Mouse (Mus musculus) cerebellum, adult 2 months (tissue): ENCODE measurements around the gene Vmn2r86. TPM values are rescaled to one million over a fixed set of nuclear protein-coding genes. Genes with fewer than 3 reads are reported as not detected.
"Not testable (repeated sequence)": the region's sequence is repeated elsewhere in the genome, so short reads cannot be mapped to it uniquely, and the experiment has no call there.

ENCODE experiments used
- DNase-seq, 2 experiments: peaks; one replicate each; pipeline ENCODE4 v3.0.0; 2021
- H3K27ac ChIP-seq: fragments of 200-500 bp; 2 replicates; pipeline ENCODE4 v1.5.1; 2012; ENCODE audit warnings: low read length, control low read depth, inconsistent platforms; ENCODE audit not compliant: insufficient read depth
- H3K27me3 ChIP-seq: fragments of 200-500 bp; 2 replicates; pipeline ENCODE4 v1.6.1; 2012; ENCODE audit warnings: inconsistent platforms, mild to moderate bottlenecking, low read length, moderate library complexity; ENCODE audit not compliant: control insufficient read depth, insufficient read depth
- H3K4me1 ChIP-seq: fragments of 200-500 bp; 2 replicates; pipeline ENCODE4 v1.6.1; 2011; ENCODE audit warnings: low read length; ENCODE audit not compliant: control insufficient read depth, insufficient read depth
- H3K4me3 ChIP-seq: fragments of 200-500 bp; replicated peaks from 2 replicates; pipeline ENCODE3; 2011; ENCODE audit warnings: mild to moderate bottlenecking, low read depth, low read length, control low read depth; ENCODE audit not compliant: insufficient read depth
- CTCF ChIP-seq: fragments of 200-500 bp; IDR thresholded peaks from 2 replicates; pipeline ENCODE4 v1.5.1; 2011; ENCODE audit warnings: low read depth, mild to moderate bottlenecking, control low read depth, low read length, moderate library complexity, borderline replicate concordance; ENCODE audit not compliant: insufficient read depth
- POLR2A ChIP-seq: fragments of 200-500 bp; IDR thresholded peaks from 2 replicates; pipeline ENCODE4 v1.6.1; 2011; ENCODE audit warnings: low read length, control low read depth, borderline replicate concordance; ENCODE audit not compliant: insufficient read depth
- WGBS: fragments of 180-500 bp; shearing (Covaris S2); methylation state at CpG from one replicate; pipeline ENCODE4 v1.1.7; 2018; 5-methylcytosine and 5-hydroxymethylcytosine counted together
- polyA plus RNA-seq: library from polyadenylated mRNA; depleted of rRNA; stranded (reverse); fragments of >200 nt; gene quantifications from 2 replicates; pipeline ENCODE4 v1.2.3, GENCODE M21; 2012; rRNA removed

The Vmn2r86 gene
- 0.11 and 0.13 TPM in 2 replicates for polyA plus RNA-seq

GRCm38 (mm10) chr10:130455950-130456349 lies at the start of gene Vmn2r86:
Gene Vmn2r86, minus strand, starts transcription at chr10:130456050.
- DNase-seq, H3K4me1 ChIP-seq, H3K4me3 ChIP-seq, H3K27ac ChIP-seq, H3K27me3 ChIP-seq: not testable (repeated sequence)
- WGBS = 92% methylated on average over 1 of the region's 1 CpGs

DNA sequence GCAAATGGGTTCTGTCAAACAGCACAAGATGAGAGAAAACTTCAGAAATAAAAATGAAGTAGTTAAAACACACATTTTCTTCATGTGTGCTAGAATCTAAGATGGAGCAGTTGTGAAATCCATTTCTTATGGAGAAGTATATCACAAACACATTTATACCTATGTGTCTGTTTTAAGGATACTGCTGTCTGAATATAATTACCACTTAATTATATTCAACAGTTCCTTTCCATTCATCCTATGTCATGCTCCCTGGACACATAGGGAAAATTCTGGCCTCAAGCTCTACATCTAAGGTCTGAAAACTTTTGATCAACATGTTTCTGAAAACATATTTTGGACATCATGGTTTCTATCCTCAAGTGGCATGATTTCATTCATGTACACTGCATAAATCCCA lies 41.4 kb upstream of the Vmn2r86 start, which contains the start of gene Vmn2r87:
Gene Vmn2r87 (minus strand): TSS at position 101 of the 400 bp plus-strand sequence.
- Histone ChIP-seq H3K4me3 (no peak within 1 kb of the TSS), H3K27me3 (no peaks in the 10 kb centered on the region), H3K4me1 (no peaks in the 10 kb centered on the region), H3K27ac (no peak within 1 kb of the TSS)
- DNase-seq = no peak
- TF ChIP-seq CTCF (no peak), POLR2A (no peak)

DNA sequence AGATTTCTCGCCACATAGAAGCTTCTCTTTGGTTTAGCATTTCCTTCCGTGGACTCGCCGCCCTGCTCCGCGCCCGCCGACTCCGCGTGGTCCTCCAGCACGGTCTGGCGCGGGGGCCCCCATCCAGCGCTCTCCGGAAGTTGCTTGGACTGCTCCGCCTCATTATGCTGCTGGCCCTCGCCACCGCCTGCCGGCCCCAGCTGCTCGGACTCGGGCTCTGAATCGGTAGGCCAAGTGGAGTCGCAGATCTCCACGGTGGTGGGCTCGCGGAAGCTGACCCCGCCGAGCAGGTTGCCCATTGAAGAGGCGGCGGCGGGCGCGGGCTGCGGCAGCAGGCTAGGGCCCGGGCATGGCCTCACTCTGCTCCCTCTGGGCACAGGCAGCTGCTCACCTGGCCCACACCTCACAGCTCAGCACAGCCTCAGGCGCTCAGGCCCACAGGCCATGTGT lies 14.5 kb upstream of the Vmn2r86 start:
- no peaks in the 10 kb centered on the region for H3K4me1 ChIP-seq
- H3K4me3 ChIP-seq = peak overlapping the region; percentile 1
- 7% methylated on average over 35 of the region's 36 CpGs for WGBS
- H3K27ac ChIP-seq = no peak overlapping the region
- no peak for TF ChIP-seq POLR2A
- TF ChIP-seq CTCF = no peak
- peak; percentile 2 to 14 for DNase-seq
- H3K27me3 ChIP-seq = no peaks in the 10 kb centered on the region

GRCm38 (mm10) chr10:130444776-130445175 lies 11.1 kb downstream of the Vmn2r86 start:
- 93% methylated on average over 21 of the region's 21 CpGs for WGBS
- no peak overlapping the region for H3K27ac ChIP-seq
- TF ChIP-seq CTCF = no peak
- TF ChIP-seq POLR2A = no peak

DNA sequence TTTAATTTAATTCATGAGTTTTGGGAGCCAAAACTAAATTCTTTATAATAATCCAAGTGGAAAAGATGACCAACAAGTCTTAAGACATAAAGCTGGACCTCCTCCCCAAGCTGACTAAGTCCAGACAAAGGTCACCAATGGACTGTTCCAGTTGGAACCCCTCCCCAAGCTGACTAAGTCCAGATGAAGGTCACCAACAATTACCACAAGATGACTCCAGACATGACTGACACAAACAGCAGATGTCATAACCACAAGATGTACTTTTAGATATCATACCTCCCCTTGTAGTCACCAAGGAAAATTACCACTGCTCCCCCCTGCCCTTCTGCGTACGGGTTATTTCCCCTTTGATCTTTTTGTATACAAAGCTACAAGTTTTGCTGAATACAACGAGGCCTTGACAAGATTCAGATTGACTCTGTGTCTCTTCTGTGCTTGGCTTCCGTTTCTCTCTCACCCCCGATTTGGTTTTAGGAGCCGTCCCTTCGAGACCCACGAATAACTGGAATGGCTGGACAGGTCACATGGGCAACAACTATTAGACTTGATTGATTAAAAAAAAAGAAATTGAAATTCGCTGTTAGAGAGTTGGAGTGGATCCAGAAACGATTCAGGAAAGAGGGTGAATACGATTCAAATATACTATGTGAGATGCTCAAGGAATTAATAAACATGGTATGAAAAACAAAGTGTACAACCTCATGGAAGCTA lies 21.5 kb downstream of the Vmn2r86 start:
- WGBS = 79% methylated on average over 11 of the region's 11 CpGs
- not testable (repeated sequence) for DNase-seq, H3K4me3 ChIP-seq, H3K27me3 ChIP-seq, H3K4me1 ChIP-seq, H3K27ac ChIP-seq

More at GRCm38 (mm10) chr10:130444776-130445175, 11.1 kb downstream of the Vmn2r86 start:
- Histone ChIP-seq H3K27me3 (no peaks in the 10 kb centered on the region), H3K4me3 (no peak overlapping the region), H3K4me1 (no peaks in the 10 kb centered on the region)
- DNase-seq = no peak

GRCm38 (mm10) chr10:130429603-130430002 lies 26.2 kb downstream of the Vmn2r86 start, which contains the start of gene Vmn2r85:
Gene Vmn2r85, minus strand, starts transcription at chr10:130429703.
- H3K27me3 ChIP-seq, H3K4me3 ChIP-seq, DNase-seq, H3K27ac ChIP-seq, H3K4me1 ChIP-seq: not testable (repeated sequence)

- H3K27ac ChIP-seq, DNase-seq, H3K4me3 ChIP-seq, H3K4me1 ChIP-seq, H3K27me3 ChIP-seq: not testable (repeated sequence)
- WGBS = 77% methylated on average over 2 of the region's 2 CpGs
Measured at GRCm38 (mm10) chr10:130422368-130422767, 33.5 kb downstream of the Vmn2r86 start.

- DNase-seq = no peak
- no peak for TF ChIP-seq CTCF
- no peak for TF ChIP-seq POLR2A
- Histone ChIP-seq H3K27ac (no peak overlapping the region), H3K4me1 (no peaks in the 10 kb centered on the region), H3K4me3 (no peak overlapping the region), H3K27me3 (no peaks in the 10 kb centered on the region)
- 76% methylated on average over 3 of the region's 3 CpGs for WGBS
Measured at GRCm38 (mm10) chr10:130420401-130420800, 35.4 kb downstream of the Vmn2r86 start.

GRCm38 (mm10) chr10:130419954-130420353 lies 35.9 kb downstream of the Vmn2r86 start:
- WGBS = 52% methylated on average over 2 of the region's 2 CpGs
- not testable (repeated sequence) for H3K4me3 ChIP-seq, H3K27ac ChIP-seq, H3K27me3 ChIP-seq, H3K4me1 ChIP-seq, DNase-seq

GRCm38 (mm10) chr10:130416352-130416751 lies 39.5 kb downstream of the Vmn2r86 start:
- H3K27ac ChIP-seq, H3K4me3 ChIP-seq, H3K4me1 ChIP-seq, H3K27me3 ChIP-seq, DNase-seq: not testable (repeated sequence)

GRCm38 (mm10) chr10:130412167-130412698 lies 43.6 kb downstream of the Vmn2r86 start:
- H3K4me3 ChIP-seq, H3K27me3 ChIP-seq, H3K4me1 ChIP-seq, DNase-seq, H3K27ac ChIP-seq: not testable (repeated sequence)
- 75% methylated on average over 28 of the region's 35 CpGs for WGBS
